Mouse (Mus musculus): ENCODE measurements at regions not wholly inside any gene's neighbourhood (a gene's known extent, or its start where the extent isn't known, plus 50 kb on each side); places are given as distances from the start of the nearest gene placed in this dataset.

DNA sequence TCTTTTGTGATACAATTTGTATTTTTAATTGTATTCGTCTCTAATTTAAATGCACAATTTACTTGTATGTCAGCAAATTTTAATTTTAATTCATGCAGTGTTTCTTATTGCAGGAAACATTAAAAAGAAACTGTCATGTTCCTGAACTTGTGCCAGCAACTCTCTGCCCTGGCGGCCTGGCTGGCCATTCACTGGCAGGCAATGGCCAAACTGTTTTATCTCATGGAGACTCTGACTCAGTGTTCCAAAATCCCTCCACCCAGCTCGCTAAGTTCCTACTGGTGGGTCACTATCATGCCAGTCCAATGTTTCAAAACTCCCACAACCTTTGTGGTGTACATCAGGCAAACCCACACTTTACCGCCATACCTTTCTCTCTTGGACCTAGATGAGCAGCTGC, 523.7 kb upstream of the Gm9747 start:
- TF ChIP-seq GATA4 (IDR thresholded peaks at IDR 0.05; ENCODE audit: insufficient replicate concordance, low read length): no peak

GRCm38 (mm10) chr1:81717091-81717490, 515.8 kb upstream of the Gm9747 start:
- TF ChIP-seq GATA4 (IDR thresholded peaks at IDR 0.05; ENCODE audit: insufficient replicate concordance, low read length): no peak

DNA sequence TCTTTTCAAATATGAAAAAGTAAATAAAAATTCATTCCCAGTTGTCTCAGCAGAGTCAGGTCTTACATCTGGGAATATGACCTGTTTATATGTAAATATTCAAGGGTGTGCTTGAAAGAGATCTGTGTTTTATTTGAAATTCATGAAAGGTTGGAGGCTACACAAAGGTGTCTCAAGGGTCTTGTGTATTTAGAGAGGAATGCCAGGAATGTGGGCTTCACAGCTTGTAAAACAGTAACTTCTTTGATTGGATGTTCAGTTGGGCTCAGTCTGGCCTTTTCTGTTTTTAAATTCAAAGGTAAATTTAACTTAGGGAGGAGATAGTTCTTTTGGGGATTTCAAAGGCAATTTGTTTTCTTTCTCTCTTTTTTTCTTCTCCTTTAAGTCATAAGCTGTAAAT, 514.7 kb upstream of the Gm9747 start:
- TF ChIP-seq GATA4 (IDR thresholded peaks at IDR 0.05; ENCODE audit: insufficient replicate concordance, low read length): no peak

DNA sequence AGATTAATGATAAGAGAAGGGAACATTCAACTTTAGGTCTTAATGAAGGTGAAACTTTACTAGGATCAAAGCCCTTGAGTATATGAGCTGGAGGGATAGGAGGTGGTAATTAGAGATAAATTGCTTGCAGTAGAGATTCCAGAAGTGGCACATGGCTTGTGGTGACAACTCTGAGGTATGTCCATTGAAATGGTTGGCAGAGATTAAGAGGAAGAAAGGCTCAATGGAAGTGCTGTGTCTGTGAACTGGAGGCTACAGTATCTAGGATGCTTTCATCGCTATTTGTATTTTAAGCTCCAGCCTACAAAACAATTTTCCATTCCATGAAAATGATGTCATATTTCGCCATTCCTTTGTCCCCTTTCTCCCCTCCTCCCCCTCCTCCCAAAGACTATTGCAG, 508.1 kb upstream of the Gm9747 start:
- no peak for TF ChIP-seq GATA4 (IDR thresholded peaks at IDR 0.05; ENCODE audit: insufficient replicate concordance, low read length)

DNA sequence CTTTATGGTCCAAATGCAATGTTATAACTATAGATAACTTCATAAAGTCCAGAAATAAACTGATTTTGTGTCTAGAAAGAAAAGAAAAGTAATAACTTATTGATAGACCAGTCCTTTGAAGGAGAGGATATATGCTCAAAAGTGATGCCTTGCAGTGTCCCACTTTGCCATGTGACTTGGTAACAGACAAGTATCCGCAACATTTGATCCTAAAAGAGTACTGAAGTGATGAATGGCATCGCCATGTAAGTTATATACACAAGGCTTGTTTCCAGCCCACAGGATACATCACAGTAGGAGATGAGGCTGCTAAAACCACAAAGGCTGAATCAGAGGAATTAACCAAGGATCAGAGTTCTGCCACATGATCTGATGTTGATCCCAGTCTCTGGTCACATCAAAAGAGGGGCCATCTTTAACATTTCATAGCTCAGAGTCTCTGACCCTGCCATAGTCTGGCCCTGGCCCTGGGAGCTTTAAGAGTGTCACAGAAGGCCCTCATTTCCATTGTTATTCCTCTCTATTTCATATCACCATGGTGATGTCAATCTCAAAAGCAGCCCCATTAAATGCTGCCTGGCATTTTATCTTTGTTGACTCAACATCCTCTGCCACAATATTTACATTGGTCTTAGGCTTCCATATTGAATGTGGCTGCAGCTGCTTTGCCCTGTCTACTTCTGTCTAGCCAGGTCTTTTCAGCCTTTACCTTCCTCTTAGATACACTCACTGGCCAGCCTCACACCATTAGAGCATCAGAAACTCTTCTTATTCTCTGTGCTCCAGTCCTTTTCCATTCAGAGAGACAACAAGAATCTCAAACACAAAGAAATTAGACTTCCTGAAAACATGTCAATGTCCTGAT, 506.4 kb upstream of the Gm9747 start:
- TF ChIP-seq GATA4 (IDR thresholded peaks at IDR 0.05; ENCODE audit: insufficient replicate concordance, low read length): no peak

- no peak for TF ChIP-seq GATA4 (IDR thresholded peaks at IDR 0.05; ENCODE audit: insufficient replicate concordance, low read length)
These were observed 495.6 kb upstream of the Gm9747 start for GRCm38 (mm10) chr1:81737111-81737833.

DNA sequence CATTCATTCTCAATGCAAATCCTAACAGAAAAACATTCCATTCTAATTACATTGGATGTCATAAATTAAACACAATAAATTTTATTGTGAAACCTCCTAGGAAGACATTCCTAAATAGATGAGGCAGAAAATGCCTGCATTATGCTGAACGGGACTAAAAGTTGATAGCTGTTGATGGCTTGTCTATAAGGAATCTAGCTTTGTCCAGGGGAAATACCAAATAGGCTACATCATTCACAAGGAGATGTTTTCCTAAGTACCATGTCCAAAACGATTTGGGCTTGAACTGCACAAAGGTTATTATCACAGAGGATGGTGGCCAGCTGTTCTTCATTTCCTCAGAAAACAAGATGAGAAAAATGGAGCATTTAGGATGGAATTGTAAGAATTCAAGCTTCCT, 494.5 kb upstream of the Gm9747 start:
- TF ChIP-seq GATA4 (IDR thresholded peaks at IDR 0.05; ENCODE audit: insufficient replicate concordance, low read length): no peak

DNA sequence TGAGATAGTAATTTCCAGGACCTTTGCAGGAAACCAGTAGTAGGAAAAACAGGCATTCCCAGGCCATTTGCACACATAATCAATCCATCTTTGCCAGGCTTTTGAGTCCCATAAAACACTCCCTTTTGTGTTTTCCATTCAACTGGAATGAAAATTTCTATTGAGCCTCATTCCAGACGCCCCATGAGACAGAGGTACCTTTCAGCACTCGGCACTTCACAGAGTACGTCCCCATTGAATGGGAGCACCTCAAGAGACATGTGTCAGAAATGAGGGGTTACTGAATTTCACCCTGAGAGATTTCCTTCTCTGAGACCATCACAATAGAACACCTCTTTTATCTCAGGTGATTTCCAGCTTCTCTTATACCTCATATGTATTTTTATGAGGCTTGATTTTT, 493.5 kb upstream of the Gm9747 start:
- TF ChIP-seq GATA4 (IDR thresholded peaks at IDR 0.05; ENCODE audit: insufficient replicate concordance, low read length): no peak

GRCm38 (mm10) chr1:81739981-81740380, 492.9 kb upstream of the Gm9747 start:
- no peak for TF ChIP-seq GATA4 (IDR thresholded peaks at IDR 0.05; ENCODE audit: insufficient replicate concordance, low read length)

DNA sequence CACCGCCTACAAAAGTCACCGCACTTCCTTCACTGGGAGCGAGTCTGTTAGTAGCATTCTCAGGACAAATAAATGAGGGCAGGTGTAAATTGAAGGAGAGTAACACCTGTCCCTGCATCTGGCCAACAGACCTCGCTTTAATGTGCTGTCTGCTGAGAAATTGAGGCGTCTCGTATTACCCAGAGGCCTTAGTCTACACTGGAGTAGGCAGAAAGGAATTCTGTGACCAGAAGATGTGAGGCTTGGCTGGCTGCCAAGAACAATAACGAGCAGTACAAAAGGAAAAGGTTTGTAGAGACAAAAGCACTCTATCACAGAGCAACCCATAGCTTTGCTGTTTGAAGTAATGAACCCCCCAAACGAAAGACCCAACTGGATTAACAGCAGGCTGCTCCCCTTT, 488.4 kb upstream of the Gm9747 start:
- TF ChIP-seq GATA4 (IDR thresholded peaks at IDR 0.05; ENCODE audit: insufficient replicate concordance, low read length): no peak

DNA sequence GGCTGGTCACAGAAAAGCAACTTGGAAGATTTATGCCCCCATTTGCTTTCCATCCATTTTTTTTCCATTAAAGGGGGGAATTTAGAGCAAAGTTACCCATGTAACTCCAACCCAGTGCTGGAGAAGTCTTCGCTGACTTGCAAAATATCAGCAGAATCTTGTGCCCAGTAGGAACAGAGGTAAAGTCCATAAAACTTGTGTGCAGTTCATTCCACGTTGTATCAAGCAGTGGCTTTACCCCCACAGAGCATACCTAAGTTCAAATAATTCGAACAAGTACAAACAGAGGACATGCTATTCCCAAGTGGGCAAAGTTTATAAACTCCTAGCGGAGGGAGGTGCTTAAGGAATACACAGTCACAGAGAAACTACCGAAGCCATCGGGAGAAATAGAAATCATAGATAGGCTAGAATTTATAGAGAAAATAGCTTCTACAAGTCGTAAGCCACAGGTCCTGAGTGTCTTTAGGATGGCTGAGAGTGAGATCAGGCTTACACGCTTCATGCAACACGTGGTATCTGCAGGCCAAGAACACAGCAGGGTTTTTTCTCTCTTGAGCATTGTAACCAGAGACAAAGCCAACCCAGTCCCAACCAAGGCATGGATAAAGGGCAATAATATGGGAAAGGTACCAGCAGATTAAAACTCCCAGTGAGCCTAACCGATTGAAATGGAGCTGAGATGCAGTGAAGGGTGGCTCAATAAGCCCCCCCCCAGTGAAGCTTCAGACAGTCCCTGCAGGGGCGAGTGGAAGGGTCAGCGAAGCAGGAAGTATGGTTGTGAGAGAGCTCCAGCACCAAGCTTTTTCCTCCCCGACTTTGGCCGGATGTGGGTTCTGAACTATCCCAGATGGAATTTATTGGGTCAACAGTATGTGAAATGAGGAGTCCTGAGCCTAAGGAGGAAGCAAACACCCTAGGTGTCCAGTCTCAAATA, 487.6 kb upstream of the Gm9747 start:
- TF ChIP-seq GATA4 (IDR thresholded peaks at IDR 0.05; ENCODE audit: insufficient replicate concordance, low read length): no peak

GRCm38 (mm10) chr1:81746013-81746412, 486.9 kb upstream of the Gm9747 start:
- no peak for TF ChIP-seq GATA4 (IDR thresholded peaks at IDR 0.05; ENCODE audit: insufficient replicate concordance, low read length)

GRCm38 (mm10) chr1:81747025-81747424, 485.9 kb upstream of the Gm9747 start:
- TF ChIP-seq GATA4 (IDR thresholded peaks at IDR 0.05; ENCODE audit: insufficient replicate concordance, low read length): no peak

DNA sequence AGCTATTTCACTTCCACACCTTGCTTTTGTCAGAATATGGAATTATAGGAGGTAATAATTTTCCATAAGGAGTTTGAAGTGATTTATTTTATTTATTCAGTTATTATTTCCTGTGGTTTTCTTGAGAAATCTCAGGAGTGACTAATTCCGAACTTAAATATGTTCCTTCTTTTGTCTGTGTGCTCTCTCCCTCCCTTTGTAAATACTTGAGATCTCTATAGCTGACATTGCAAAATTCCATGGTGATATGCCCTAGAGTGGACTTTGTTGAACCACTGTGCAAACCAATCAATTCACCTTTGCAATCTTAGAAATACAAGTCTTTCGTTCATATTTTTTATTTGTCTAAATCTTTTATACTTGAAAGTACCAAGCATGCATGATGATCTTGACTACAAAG, 478.8 kb upstream of the Gm9747 start:
- TF ChIP-seq GATA4 (IDR thresholded peaks at IDR 0.05; ENCODE audit: insufficient replicate concordance, low read length): no peak

- no peak for TF ChIP-seq GATA4 (IDR thresholded peaks at IDR 0.05; ENCODE audit: insufficient replicate concordance, low read length)
These were observed 477.6 kb upstream of the Gm9747 start for GRCm38 (mm10) chr1:81755281-81755680.
